Mouse (Mus musculus): Measurements from ENCODE around the gene Hivep3. TPM values are rescaled to one million over a fixed set of nuclear protein-coding genes. Genes with fewer than 3 reads are reported as not detected.

The Hivep3 gene
- polyA plus RNA-seq (2012; fragmentation: generic; extraction: Trizol), result under 1 TPM; 0.50 to 0.93 TPM

DNA sequence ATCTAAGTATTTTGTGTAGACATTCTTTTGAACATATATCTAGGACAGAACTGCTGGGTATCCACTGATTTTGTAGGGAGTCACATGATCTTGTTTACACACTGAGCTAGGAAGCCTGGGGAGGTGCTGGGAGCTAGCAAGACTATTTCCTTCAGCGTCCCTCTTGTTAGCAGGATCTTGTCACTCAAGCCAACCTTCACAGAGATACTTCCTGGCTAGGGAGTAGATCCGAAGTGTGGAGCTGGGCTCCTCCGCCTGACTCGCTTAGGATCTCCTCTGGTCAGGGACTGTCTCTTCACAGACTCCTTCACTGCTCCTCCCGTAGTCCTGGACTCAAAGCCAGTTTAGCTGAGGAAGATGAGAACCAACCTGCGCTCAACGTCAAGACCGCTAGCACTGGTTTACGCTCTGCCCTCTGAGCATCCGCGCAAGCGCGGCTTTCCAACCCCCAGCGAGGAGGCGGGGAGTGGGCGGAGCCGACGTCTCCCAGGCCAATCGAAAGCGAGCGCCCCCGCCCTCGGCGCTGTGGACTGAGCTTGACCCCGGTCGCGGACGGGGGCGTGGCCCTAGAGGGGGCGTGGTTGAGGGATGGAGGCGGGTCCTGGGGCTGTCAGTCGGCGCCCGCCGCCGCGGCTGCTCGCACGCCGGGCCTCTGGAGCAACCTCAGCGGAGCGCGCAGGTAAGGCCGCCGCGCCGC lies at the start of gene Hivep3:
Hivep3 (plus strand) TSS at position 601 of the 697 bp plus-strand sequence.

GRCm38 (mm10) chr4:120064696-120065095 lies 331.1 kb downstream of the Hivep3 start, which contains the start of gene AL607142.1:
Gene AL607142.1, plus strand, starts transcription at chr4:120064996.

DNA sequence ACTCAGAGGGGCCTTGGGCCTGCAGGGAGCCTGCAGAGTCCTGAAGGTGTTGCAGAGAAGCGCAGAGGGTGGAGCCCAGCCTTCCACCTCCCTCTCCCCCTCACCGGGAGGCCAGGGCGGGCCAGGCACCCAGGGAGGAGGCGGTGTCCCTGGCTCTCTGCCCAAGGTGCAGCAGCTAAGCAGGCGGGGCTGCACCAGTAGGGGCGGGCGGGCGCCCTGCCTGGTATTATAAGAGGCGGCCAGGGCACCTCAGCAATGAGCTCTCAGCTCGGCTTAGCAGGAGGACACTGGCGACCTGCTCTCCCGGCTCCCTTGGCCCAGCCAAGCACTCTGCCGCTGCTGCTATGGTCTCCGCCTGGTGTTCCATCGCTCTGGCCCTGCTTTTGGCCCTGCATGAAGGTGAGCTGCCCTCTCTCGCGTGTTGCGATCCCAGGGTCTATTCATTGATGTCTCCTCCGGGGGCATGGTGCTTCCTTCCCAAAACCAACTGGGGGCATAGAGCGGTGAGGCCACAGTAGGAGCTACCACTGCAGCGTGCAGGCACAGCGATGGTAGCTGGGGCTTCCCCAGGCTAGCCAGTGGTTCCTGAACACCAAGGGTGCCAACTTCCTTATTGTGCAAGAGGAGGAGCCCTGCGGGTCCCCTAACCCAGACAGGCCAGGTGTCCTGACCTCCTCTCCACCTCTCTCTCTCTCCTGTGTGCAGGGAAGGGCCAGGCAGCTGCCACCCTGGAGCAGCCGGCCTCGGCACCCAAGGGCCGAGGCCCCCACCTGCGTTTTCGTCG lies 427.8 kb downstream of the Hivep3 start, which contains the start of gene Edn2:
Edn2 (plus strand) TSS at position 41 of the 784 bp plus-strand sequence.

Other genes with a start within 250 kb of the Hivep3 start
- not detected for gene Rimkla, start 241.2 kb upstream of the Hivep3 start, polyA plus RNA-seq (2012; fragmentation: generic; extraction: Trizol)
- gene Foxj3, start 196.8 kb upstream of the Hivep3 start, polyA plus RNA-seq (2012; fragmentation: generic; extraction: Trizol), result 1 to 10 TPM in 1 of 2 experiments, under 1 TPM in 1; 0.60 to 7.4 TPM
- gene Frg2f1, start 194.3 kb upstream of the Hivep3 start, polyA plus RNA-seq (2012; fragmentation: generic; extraction: Trizol), result 1 to 10 TPM in 1 of 2 experiments, under 1 TPM in 1; 0.57 to 4.1 TPM
- gene Guca2a, start 96.1 kb upstream of the Hivep3 start, polyA plus RNA-seq (2012; fragmentation: generic; extraction: Trizol), result under 1 TPM in 1 of 2 experiments, not detected in 1; 0.23 TPM
- under 1 TPM in 1 of 2 experiments, not detected in 1; 0.09 TPM for gene Guca2b, start 74.8 kb upstream of the Hivep3 start, polyA plus RNA-seq (2012; fragmentation: generic; extraction: Trizol)

All from C3H10T1/2 (cell line).